Mouse (Mus musculus) olfactory bulb, adult 2 months (tissue): ENCODE data around the gene Dguok.

Experiments used
- CTCF ChIP-seq: fragments of 200-500 bp; IDR thresholded peaks from 2 replicates; pipeline ENCODE4 v1.5.1; 2012; ENCODE audit warnings: low read depth, mild to moderate bottlenecking, low read length, moderate library complexity; ENCODE audit not compliant: insufficient read depth
- POLR2A ChIP-seq: fragments of 200-500 bp; IDR thresholded peaks from 2 replicates; pipeline ENCODE4 v1.6.1; 2012; ENCODE audit warnings: mild to moderate bottlenecking, low read depth, low read length, moderate library complexity; ENCODE audit not compliant: insufficient read depth

DNA sequence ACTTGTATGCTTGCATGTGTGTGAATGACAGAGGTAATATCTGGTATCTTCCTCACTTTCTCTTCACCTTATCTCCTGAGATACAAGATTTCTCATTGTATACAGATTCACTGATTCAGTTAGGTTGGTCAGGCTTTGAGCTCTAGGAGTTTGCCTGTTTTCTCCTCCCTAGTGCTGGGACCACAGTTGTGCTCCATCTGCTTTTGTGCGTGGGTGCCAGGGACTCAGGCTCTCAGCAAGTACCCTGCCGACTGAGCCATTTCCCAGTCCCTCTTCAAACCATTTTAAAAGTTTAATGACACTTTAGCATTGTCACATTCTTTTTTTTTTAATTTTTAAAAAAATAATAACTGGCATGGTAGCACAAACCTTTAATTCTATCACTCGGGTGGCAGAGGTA, 8.4 kb upstream of the Dguok start:
- TF ChIP-seq POLR2A = no peak
- no peak for TF ChIP-seq CTCF
